Mouse (Mus musculus) liver, embryonic 13.5 days (tissue): Measurements from ENCODE around the gene Fer1l5. TPM values are rescaled to one million over a fixed set of nuclear protein-coding genes. Genes with fewer than 3 reads are reported as not detected.

ENCODE experiments used
- ATAC-seq: fragments of 200-750 bp; cut with Nextera tagmentation; 2 replicates; pipeline ENCODE4 v1.8.0; 2017; ENCODE audit warnings: low read depth, mild to moderate bottlenecking, moderate number of reproducible peaks, moderate library complexity
- DNase-seq: peaks from one replicate; pipeline ENCODE4 v3.0.0; 2022
- H3K27ac ChIP-seq: fragments of 300-500 bp; sonication (generic); 2 replicates; pipeline ENCODE4 v1.5.1; 2015; ENCODE audit warnings: moderate library complexity, mild to moderate bottlenecking, inconsistent platforms
- H3K27me3 ChIP-seq: fragments of 300-500 bp; sonication (generic); 2 replicates; pipeline ENCODE4 v1.6.1; 2015; ENCODE audit warnings: mild to moderate bottlenecking, inconsistent platforms
- H3K36me3 ChIP-seq: fragments of 300-500 bp; sonication (generic); 2 replicates; pipeline ENCODE4 v1.6.1; 2015; ENCODE audit warnings: mild to moderate bottlenecking, inconsistent platforms
- H3K4me1 ChIP-seq: fragments of 300-500 bp; sonication (generic); replicated peaks from 2 replicates; pipeline ENCODE4 v1.6.1; 2015; ENCODE audit warnings: inconsistent platforms
- H3K4me2 ChIP-seq: fragments of 300-500 bp; sonication (generic); 2 replicates; pipeline ENCODE4 v1.6.1; 2015; ENCODE audit warnings: inconsistent platforms, mild to moderate bottlenecking, moderate library complexity
- H3K4me3 ChIP-seq: fragments of 300-500 bp; sonication (generic); replicated peaks from 2 replicates; pipeline ENCODE4 v1.5.1; 2015; ENCODE audit warnings: mild to moderate bottlenecking, inconsistent platforms
- H3K9ac ChIP-seq: fragments of 300-500 bp; sonication (generic); 2 replicates; pipeline ENCODE4 v1.6.1; 2015; ENCODE audit warnings: mild to moderate bottlenecking, inconsistent platforms
- H3K9me3 ChIP-seq: fragments of 300-500 bp; sonication (generic); replicated peaks from 2 replicates; pipeline ENCODE4 v1.6.1; 2016; ENCODE audit warnings: inconsistent platforms
- WGBS: fragments of 180-500 bp; shearing (Covaris S2); methylation state at CpG from one replicate; pipeline ENCODE4 v1.1.7; 2015; ENCODE audit not compliant: insufficient replicate concordance; 5-methylcytosine and 5-hydroxymethylcytosine counted together
- polyA plus RNA-seq: library from polyadenylated mRNA; unstranded; fragments of >200 nt; fragmentation: Nextera tagmentation; extraction: Ambion mirVana; gene quantifications from 2 replicates; pipeline ENCODE4 v1.2.1, GENCODE M21; 2015

The Fer1l5 gene
- polyA plus RNA-seq = 0.23 TPM in 2 replicates

- Histone ChIP-seq H3K4me1 (peaks cover 28% of the 10 kb centered on the region), H3K27ac (no peak within 1 kb of the TSS), H3K9me3 (no peaks in the 10 kb centered on the region), H3K27me3 (peaks cover 27% of the 10 kb centered on the region; the same call in 1 of the 2 replicates), H3K4me2 (no peak within 1 kb of the TSS), H3K4me3 (no peak within 1 kb of the TSS), H3K9ac (no peak within 1 kb of the TSS), H3K36me3 (0 out of 2 replicates have a peak, but pooled peaks cover 4% of the 10 kb centered on the region)
- 48% methylated on average over 10 of the region's 10 CpGs for WGBS
- no peak for ATAC-seq
- DNase-seq = peak; percentile 11
Observed at GRCm38 (mm10) chr1:36371934-36372845, at the start of gene Fer1l5. TSS of gene Fer1l5 (plus strand) at chr1:36372291.

GRCm38 (mm10) chr1:36323076-36323475 lies 49.0 kb upstream of the Fer1l5 start:
- Histone ChIP-seq H3K4me3 (no peak overlapping the region), H3K9ac (no peak overlapping the region), H3K4me1 (no peaks in the 10 kb centered on the region), H3K9me3 (no peaks in the 10 kb centered on the region), H3K27me3 (no peaks in the 10 kb centered on the region), H3K36me3 (no peaks in the 10 kb centered on the region), H3K4me2 (no peak overlapping the region), H3K27ac (no peak overlapping the region)
- ATAC-seq (no peak), DNase-seq (no peak)
- WGBS = 62% methylated on average over 9 of the region's 9 CpGs

GRCm38 (mm10) chr1:36323746-36324448 lies 48.2 kb upstream of the Fer1l5 start:
- 31% methylated on average over 8 of the region's 8 CpGs for WGBS
- H3K4me3 ChIP-seq = no peak overlapping the region
- ATAC-seq (no peak), DNase-seq (no peak)
- no peaks in the 10 kb centered on the region for H3K27me3 ChIP-seq
- H3K36me3 ChIP-seq = no peaks in the 10 kb centered on the region
- H3K9ac ChIP-seq = no peak overlapping the region
- no peaks in the 10 kb centered on the region for H3K4me1 ChIP-seq
- H3K9me3 ChIP-seq = no peaks in the 10 kb centered on the region
- no peak overlapping the region for H3K27ac ChIP-seq
- H3K4me2 ChIP-seq = no peak overlapping the region

GRCm38 (mm10) chr1:36325900-36326321 lies 46.2 kb upstream of the Fer1l5 start:
- Histone ChIP-seq H3K4me2 (no peak overlapping the region), H3K9me3 (no peaks in the 10 kb centered on the region), H3K4me1 (no peaks in the 10 kb centered on the region), H3K4me3 (no peak overlapping the region), H3K27me3 (no peaks in the 10 kb centered on the region), H3K9ac (no peak overlapping the region), H3K27ac (no peak overlapping the region), H3K36me3 (peaks cover 4% of the 10 kb centered on the region; the same call in 1 of the 2 replicates)
- 85% methylated on average over 2 of the region's 2 CpGs for WGBS
- DNase-seq (no peak), ATAC-seq (no peak)

- ATAC-seq (no peak), DNase-seq (no peak)
- H3K27ac ChIP-seq = no peak overlapping the region
- H3K4me2 ChIP-seq = no peak overlapping the region
- peaks cover 4% of the 10 kb centered on the region; the same call in 1 of the 2 replicates for H3K36me3 ChIP-seq
- no peaks in the 10 kb centered on the region for H3K9me3 ChIP-seq
- no peaks in the 10 kb centered on the region for H3K27me3 ChIP-seq
- no peak overlapping the region for H3K9ac ChIP-seq
- H3K4me1 ChIP-seq = no peaks in the 10 kb centered on the region
- 77% methylated on average over 2 of the region's 2 CpGs for WGBS
- no peak overlapping the region for H3K4me3 ChIP-seq
Observed at GRCm38 (mm10) chr1:36326815-36327214, 45.3 kb upstream of the Fer1l5 start.

- H3K9ac ChIP-seq = no peak overlapping the region
- 67% methylated on average over 6 of the region's 6 CpGs for WGBS
- H3K27me3 ChIP-seq = no peaks in the 10 kb centered on the region
- no peak overlapping the region for H3K4me2 ChIP-seq
- peaks cover 28% of the 10 kb centered on the region for H3K36me3 ChIP-seq
- H3K27ac ChIP-seq = no peak overlapping the region
- no peaks in the 10 kb centered on the region for H3K4me1 ChIP-seq
- no peaks in the 10 kb centered on the region for H3K9me3 ChIP-seq
- ATAC-seq (no peak), DNase-seq (no peak)
- no peak overlapping the region for H3K4me3 ChIP-seq
Observed at GRCm38 (mm10) chr1:36331743-36332142, 40.3 kb upstream of the Fer1l5 start.

GRCm38 (mm10) chr1:36332955-36333887 lies 38.9 kb upstream of the Fer1l5 start:
- WGBS = 77% methylated on average over 14 of the region's 14 CpGs
- 0 out of 2 replicates have a peak, but pooled peaks have one; percentile 36 for ATAC-seq
- no peak overlapping the region for H3K4me3 ChIP-seq
- H3K4me2 ChIP-seq = no peak overlapping the region
- H3K9ac ChIP-seq = no peak overlapping the region
- H3K27me3 ChIP-seq = no peaks in the 10 kb centered on the region
- peaks cover 42% of the 10 kb centered on the region for H3K36me3 ChIP-seq
- no peak for DNase-seq
- no peaks in the 10 kb centered on the region for H3K9me3 ChIP-seq
- H3K4me1 ChIP-seq = no peaks in the 10 kb centered on the region
- no peak overlapping the region for H3K27ac ChIP-seq

GRCm38 (mm10) chr1:36342547-36342946 lies 29.5 kb upstream of the Fer1l5 start:
- H3K9me3 ChIP-seq = no peaks in the 10 kb centered on the region
- peaks cover 98% of the 10 kb centered on the region for H3K36me3 ChIP-seq
- no peak overlapping the region for H3K4me2 ChIP-seq
- H3K9ac ChIP-seq = no peak overlapping the region
- DNase-seq (no peak), ATAC-seq (no peak)
- no peak overlapping the region for H3K27ac ChIP-seq
- H3K27me3 ChIP-seq = no peaks in the 10 kb centered on the region
- 81% methylated on average over 6 of the region's 6 CpGs for WGBS
- no peaks in the 10 kb centered on the region for H3K4me1 ChIP-seq
- H3K4me3 ChIP-seq = no peak overlapping the region

- DNase-seq (no peak), ATAC-seq (no peak; the same call in 1 of the 2 replicates)
- Histone ChIP-seq H3K4me3 (no peak overlapping the region), H3K27me3 (no peaks in the 10 kb centered on the region), H3K9ac (no peak overlapping the region), H3K4me2 (no peak overlapping the region), H3K36me3 (peaks cover 95% of the 10 kb centered on the region), H3K9me3 (no peaks in the 10 kb centered on the region), H3K4me1 (peaks cover 5% of the 10 kb centered on the region; the same call in 1 of the 2 replicates), H3K27ac (no peak overlapping the region)
- WGBS = 83% methylated on average over 4 of the region's 4 CpGs
Observed at GRCm38 (mm10) chr1:36352351-36352750, 19.7 kb upstream of the Fer1l5 start.

- no peak overlapping the region for H3K4me2 ChIP-seq
Observed at GRCm38 (mm10) chr1:36356955-36357695, 15.0 kb upstream of the Fer1l5 start.

More at GRCm38 (mm10) chr1:36356955-36357695, 15.0 kb upstream of the Fer1l5 start:
- Histone ChIP-seq H3K36me3 (peaks cover 74% of the 10 kb centered on the region), H3K4me1 (peaks cover 9% of the 10 kb centered on the region), H3K27ac (peak overlapping the region; percentile 31; the same call in 1 of the 2 replicates), H3K9ac (no peak overlapping the region), H3K4me3 (no peak overlapping the region), H3K27me3 (no peaks in the 10 kb centered on the region), H3K9me3 (no peaks in the 10 kb centered on the region)
- no peak for DNase-seq
- 81% methylated on average over 5 of the region's 5 CpGs for WGBS
- peak; percentile 60; the same call in 1 of the 2 replicates for ATAC-seq
